Mouse (Mus musculus): ENCODE data around the gene Cebpe.
A peak's percentile ranks its signal among the peaks of the same experiment; 100 is the strongest.

Cebpe gene

GRCm38 (mm10) chr14:54720654-54721350, 8.8 kb upstream of the Cebpe start:
- peak; percentile 59 to 61 for DNase-seq

- DNase-seq: no peak
These were observed 8.1 kb upstream of the Cebpe start for GRCm38 (mm10) chr14:54720041-54720440.

- DNase-seq: no peak
These were observed 3.4 kb upstream of the Cebpe start for GRCm38 (mm10) chr14:54715402-54715801.

- peak in 1 of 2 experiments; percentile 47 for DNase-seq
These were observed 2.7 kb upstream of the Cebpe start for GRCm38 (mm10) chr14:54714617-54715081.

- peak; percentile 73 to 90 for DNase-seq
These were observed 2.1 kb upstream of the Cebpe start for GRCm38 (mm10) chr14:54714121-54714520.

- no peak for DNase-seq
These were observed 887 bp upstream of the Cebpe start for GRCm38 (mm10) chr14:54712861-54713260.

- DNase-seq: no peak
These were observed 2.9 kb downstream of the Cebpe start for GRCm38 (mm10) chr14:54709054-54709453.

- DNase-seq: no peak
These were observed 5.2 kb downstream of the Cebpe start for GRCm38 (mm10) chr14:54706589-54707320.

- DNase-seq: no peak
These were observed 6.1 kb downstream of the Cebpe start for GRCm38 (mm10) chr14:54705844-54706243.

GRCm38 (mm10) chr14:54703207-54703606, 8.8 kb downstream of the Cebpe start:
- DNase-seq: no peak

- DNase-seq: peak; percentile 70 to 79
These were observed 10.7 kb downstream of the Cebpe start for GRCm38 (mm10) chr14:54701298-54701697.

GRCm38 (mm10) chr14:54699586-54699985, 12.4 kb downstream of the Cebpe start:
- no peak for DNase-seq

GRCm38 (mm10) chr14:54698733-54699132, 13.2 kb downstream of the Cebpe start, which contains the start of gene Gm29776:
Gm29776 (minus strand) TSS chr14:54698833.
- DNase-seq: no peak

- no peak for DNase-seq
These were observed 15.2 kb downstream of the Cebpe start for GRCm38 (mm10) chr14:54696752-54697151.

- DNase-seq: no peak
These were observed 16.9 kb downstream of the Cebpe start for GRCm38 (mm10) chr14:54695042-54695441.

GRCm38 (mm10) chr14:54687251-54687650, 24.7 kb downstream of the Cebpe start:
- DNase-seq: no peak

- peak; percentile 100 for DNase-seq
These were observed 25.3 kb downstream of the Cebpe start, which contains the start of gene Acin1 for GRCm38 (mm10) chr14:54686522-54687143. Acin1 (minus strand) TSS chr14:54686931.

GRCm38 (mm10) chr14:54686063-54686521, 25.9 kb downstream of the Cebpe start, which contains the start of gene 1700123O20Rik:
1700123O20Rik (plus strand) TSS chr14:54686216.
- DNase-seq: no peak

- no peak for DNase-seq
These were observed 26.5 kb downstream of the Cebpe start for GRCm38 (mm10) chr14:54685471-54685870.

GRCm38 (mm10) chr14:54682396-54682795, 29.6 kb downstream of the Cebpe start:
- no peak for DNase-seq

GRCm38 (mm10) chr14:54678657-54679304, 33.2 kb downstream of the Cebpe start:
- DNase-seq: no peak

GRCm38 (mm10) chr14:54676290-54676689, 35.7 kb downstream of the Cebpe start:
- DNase-seq: no peak

- no peak for DNase-seq
These were observed 37.7 kb downstream of the Cebpe start for GRCm38 (mm10) chr14:54674317-54674716.
